Mouse (Mus musculus) cerebellum, adult 2 months (tissue): ENCODE data around the gene Mt1. TPM values are rescaled to one million over a fixed set of nuclear protein-coding genes. Genes with fewer than 3 reads are reported as not detected.

ENCODE experiments used
- DNase-seq, 2 experiments: peaks; one replicate each; pipeline ENCODE4 v3.0.0; 2021
- H3K27ac ChIP-seq: fragments of 200-500 bp; 2 replicates; pipeline ENCODE4 v1.5.1; 2012; ENCODE audit warnings: low read length, control low read depth, inconsistent platforms; ENCODE audit not compliant: insufficient read depth
- H3K27me3 ChIP-seq: fragments of 200-500 bp; 2 replicates; pipeline ENCODE4 v1.6.1; 2012; ENCODE audit warnings: inconsistent platforms, mild to moderate bottlenecking, low read length, moderate library complexity; ENCODE audit not compliant: control insufficient read depth, insufficient read depth
- H3K4me1 ChIP-seq: fragments of 200-500 bp; 2 replicates; pipeline ENCODE4 v1.6.1; 2011; ENCODE audit warnings: low read length; ENCODE audit not compliant: control insufficient read depth, insufficient read depth
- H3K4me3 ChIP-seq: fragments of 200-500 bp; replicated peaks from 2 replicates; pipeline ENCODE3; 2011; ENCODE audit warnings: mild to moderate bottlenecking, low read depth, low read length, control low read depth; ENCODE audit not compliant: insufficient read depth
- CTCF ChIP-seq: fragments of 200-500 bp; IDR thresholded peaks from 2 replicates; pipeline ENCODE4 v1.5.1; 2011; ENCODE audit warnings: low read depth, mild to moderate bottlenecking, control low read depth, low read length, moderate library complexity, borderline replicate concordance; ENCODE audit not compliant: insufficient read depth
- POLR2A ChIP-seq: fragments of 200-500 bp; IDR thresholded peaks from 2 replicates; pipeline ENCODE4 v1.6.1; 2011; ENCODE audit warnings: low read length, control low read depth, borderline replicate concordance; ENCODE audit not compliant: insufficient read depth
- WGBS: fragments of 180-500 bp; shearing (Covaris S2); methylation state at CpG from one replicate; pipeline ENCODE4 v1.1.7; 2018; 5-methylcytosine and 5-hydroxymethylcytosine counted together
- polyA plus RNA-seq: library from polyadenylated mRNA; depleted of rRNA; stranded (reverse); fragments of >200 nt; gene quantifications from 2 replicates; pipeline ENCODE4 v1.2.3, GENCODE M21; 2012

Mt1 gene
- polyA plus RNA-seq, 1 experiment = 1,145 TPM

DNA sequence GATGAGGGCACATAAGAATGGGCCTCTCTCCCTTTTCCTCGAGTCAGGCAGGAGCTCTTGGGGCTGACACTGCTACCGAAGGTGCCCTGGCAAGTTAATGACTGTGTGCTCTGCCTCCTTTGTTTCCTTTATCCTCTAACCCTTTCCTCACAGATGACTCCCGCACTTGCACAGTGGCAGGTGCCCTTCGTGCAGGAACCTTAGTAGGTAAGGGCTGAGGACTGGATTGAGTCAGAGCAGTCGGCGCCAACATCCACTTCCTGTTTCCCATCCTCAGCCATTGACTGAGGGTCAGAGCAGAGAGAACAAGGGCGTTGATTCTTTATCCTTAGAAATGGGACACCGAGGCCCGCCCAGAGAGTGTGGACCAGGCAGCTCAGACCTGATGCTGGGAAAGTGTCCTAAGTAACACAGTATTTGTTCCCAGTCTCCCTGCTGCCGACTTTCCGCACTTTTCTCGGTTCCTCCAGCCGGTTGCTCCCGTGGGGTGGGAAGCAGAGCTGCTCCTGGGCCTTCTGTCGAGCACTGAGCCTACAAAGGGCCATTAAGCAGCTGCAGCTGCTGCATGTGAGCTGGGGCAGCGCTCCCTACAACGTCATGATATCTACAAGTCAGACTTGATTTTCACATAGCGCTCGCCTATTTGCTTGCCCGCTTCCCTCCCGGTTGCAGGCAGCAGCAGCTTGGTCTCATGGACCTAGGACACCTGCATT lies 8.6 kb downstream of the Mt1 start:
- peaks cover 2% of the 10 kb centered on the region; the same call in 1 of the 2 replicates for H3K27me3 ChIP-seq
- WGBS = 68% methylated on average over 21 of the region's 21 CpGs
- no peak for TF ChIP-seq POLR2A
- no peak for TF ChIP-seq CTCF
- no peak overlapping the region for H3K27ac ChIP-seq
- no peak for DNase-seq
- H3K4me3 ChIP-seq = no peak overlapping the region
- no peaks in the 10 kb centered on the region for H3K4me1 ChIP-seq

- WGBS = 41% methylated on average over 13 of the region's 13 CpGs
- TF ChIP-seq POLR2A = no peak
- no peak for TF ChIP-seq CTCF
- DNase-seq = peak in 1 of 2 experiments; percentile 56
- Histone ChIP-seq H3K4me3 (no peak overlapping the region), H3K27ac (no peak overlapping the region), H3K27me3 (no peaks in the 10 kb centered on the region), H3K4me1 (no peaks in the 10 kb centered on the region)
Measured at GRCm38 (mm10) chr8:94189275-94190031, 10.6 kb downstream of the Mt1 start.

DNA sequence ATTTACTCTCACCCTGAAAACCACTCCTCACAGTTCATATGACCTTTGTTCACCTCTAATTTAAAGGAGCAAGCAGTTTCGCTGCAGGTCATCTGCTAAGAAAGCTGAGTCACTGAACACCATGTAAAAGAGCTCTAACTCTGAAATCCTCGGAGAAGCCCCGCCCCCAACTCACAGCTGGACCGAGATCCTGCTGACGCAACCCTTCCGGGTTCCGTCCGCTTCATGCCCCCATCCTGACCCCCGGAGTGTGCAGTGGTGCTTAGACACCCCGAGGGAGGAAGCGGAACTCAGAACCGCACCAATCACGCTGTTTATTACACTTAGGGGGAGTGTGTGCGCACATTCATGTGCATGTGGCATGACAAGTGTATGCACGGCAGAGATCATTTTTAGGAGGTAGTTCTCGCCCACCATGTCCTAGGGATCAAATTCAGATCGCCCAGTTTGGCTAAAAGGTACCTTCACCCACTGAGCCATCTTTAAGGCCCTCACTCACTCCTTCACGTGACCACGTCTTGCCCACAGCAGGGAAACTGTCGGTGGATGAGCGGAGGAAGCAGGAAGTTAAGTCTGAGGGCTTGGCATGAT lies 12.3 kb downstream of the Mt1 start:
- TF ChIP-seq CTCF (no peak), POLR2A (no peak)
- DNase-seq = no peak
- H3K27me3 ChIP-seq = no peaks in the 10 kb centered on the region
- H3K4me3 ChIP-seq = no peak overlapping the region
- 36% methylated on average over 21 of the region's 21 CpGs for WGBS
- no peak overlapping the region for H3K27ac ChIP-seq
- no peaks in the 10 kb centered on the region for H3K4me1 ChIP-seq

DNA sequence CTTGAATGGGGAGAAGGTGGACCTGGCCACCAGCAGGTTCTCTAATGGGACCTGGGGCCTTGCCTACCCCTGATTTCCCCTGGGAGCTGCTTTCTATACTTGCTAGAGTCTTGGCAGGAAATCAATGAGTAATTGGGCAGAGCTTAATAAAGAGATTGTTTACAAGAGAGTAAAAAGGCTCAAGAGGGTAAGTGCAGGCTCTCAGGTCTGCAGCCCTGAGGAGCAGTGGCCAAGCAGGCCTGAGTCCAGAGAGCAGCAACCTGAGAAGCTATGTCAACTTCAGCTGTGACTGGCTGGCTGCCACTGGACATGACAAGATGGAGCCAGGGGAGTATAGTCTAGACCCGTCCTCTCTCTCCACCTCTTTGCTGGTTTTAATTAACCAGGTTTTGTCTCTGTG lies 14.0 kb downstream of the Mt1 start:
- no peak for DNase-seq
- Histone ChIP-seq H3K27me3 (no peaks in the 10 kb centered on the region), H3K27ac (no peak overlapping the region), H3K4me1 (no peaks in the 10 kb centered on the region), H3K4me3 (no peak overlapping the region)
- 50% methylated on average over 1 of the region's 1 CpGs for WGBS
- TF ChIP-seq CTCF (no peak), POLR2A (no peak)

- H3K27me3 ChIP-seq = no peaks in the 10 kb centered on the region
- no peak for DNase-seq
- H3K4me1 ChIP-seq = no peaks in the 10 kb centered on the region
- H3K27ac ChIP-seq = no peak overlapping the region
- WGBS = 75% methylated on average over 7 of the region's 7 CpGs
- H3K4me3 ChIP-seq = no peak overlapping the region
- TF ChIP-seq POLR2A (no peak), CTCF (no peak)
Measured at GRCm38 (mm10) chr8:94194591-94195223, 15.8 kb downstream of the Mt1 start.

DNA sequence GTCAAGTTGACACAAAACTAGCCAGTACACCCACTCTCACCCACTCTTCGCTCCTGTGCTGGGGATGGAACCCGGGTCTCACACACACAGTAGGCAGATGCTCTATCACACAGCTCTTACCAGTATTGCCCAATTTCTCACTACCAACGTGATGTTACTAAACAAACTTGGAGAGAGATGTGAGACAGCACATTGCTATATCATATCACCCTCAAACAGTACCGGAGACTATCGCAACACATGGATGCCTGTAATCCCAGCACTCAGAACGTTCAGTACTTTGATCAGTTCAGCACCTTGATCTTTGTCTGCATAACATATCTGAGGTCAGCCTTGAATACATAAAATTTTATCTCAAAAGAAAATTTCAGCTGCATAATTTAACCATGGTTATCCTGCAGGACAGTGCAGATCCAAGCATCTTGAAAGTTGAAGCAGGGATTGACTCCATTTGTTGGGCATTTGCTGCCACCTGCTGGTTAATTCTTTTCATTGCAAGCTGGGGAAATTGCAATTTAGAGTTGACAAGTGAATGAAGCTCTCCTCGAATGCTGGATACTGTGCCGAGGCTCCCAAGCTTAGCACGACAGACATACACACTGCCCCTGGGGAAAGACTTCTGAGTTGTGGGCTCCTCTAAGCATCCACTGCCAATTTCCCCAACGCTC lies 20.5 kb downstream of the Mt1 start:
- H3K27me3 ChIP-seq = no peaks in the 10 kb centered on the region
- TF ChIP-seq POLR2A = no peak
- TF ChIP-seq CTCF = peak; percentile 67
- peak; percentile 63 to 68 for DNase-seq
- no peak overlapping the region for H3K27ac ChIP-seq
- H3K4me1 ChIP-seq = no peaks in the 10 kb centered on the region
- H3K4me3 ChIP-seq = no peak overlapping the region
- 46% methylated on average over 10 of the region's 10 CpGs for WGBS

DNA sequence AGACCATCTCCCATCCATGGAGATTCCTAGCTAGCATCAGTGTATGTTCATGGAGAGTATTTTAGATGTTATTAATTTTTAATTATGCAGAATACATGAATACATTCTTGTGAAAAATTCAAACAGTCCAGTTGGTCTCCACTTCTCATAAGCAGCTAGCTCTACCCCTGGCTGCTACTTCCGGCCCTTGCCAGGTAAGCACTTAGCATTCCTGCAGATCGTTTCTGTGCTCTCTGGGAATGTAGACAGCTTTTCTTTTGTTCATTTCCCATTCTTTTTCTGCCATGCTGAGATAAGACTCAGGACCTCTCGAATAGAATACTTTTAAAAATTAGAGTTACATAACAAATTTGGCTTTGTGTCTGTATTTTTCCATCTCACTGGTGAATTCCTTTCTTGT lies 25.2 kb downstream of the Mt1 start:
- no peak overlapping the region for H3K4me3 ChIP-seq
- H3K27ac ChIP-seq = no peak overlapping the region
- H3K4me1 ChIP-seq = no peaks in the 10 kb centered on the region; the same call in 1 of the 2 replicates
- no peaks in the 10 kb centered on the region for H3K27me3 ChIP-seq
- no peak for TF ChIP-seq POLR2A
- WGBS = 71% methylated on average over 3 of the region's 3 CpGs
- no peak for DNase-seq
